Mouse (Mus musculus) adrenal gland, postnatal 0 days (tissue): Measurements from ENCODE around the gene Cep63. TPM values are rescaled to one million over a fixed set of nuclear protein-coding genes. Genes with fewer than 3 reads are reported as not detected.

Source experiments
- polyA plus RNA-seq: library from polyadenylated mRNA; unstranded; fragments of >200 nt; fragmentation: Nextera tagmentation; extraction: Ambion mirVana; gene quantifications from 2 replicates; pipeline ENCODE4 v1.2.1, GENCODE M21; 2015

Gene Cep63
- 32.5 and 39.4 TPM in 2 replicates for polyA plus RNA-seq

GRCm38 (mm10) chr9:102625983-102626838, at the start of gene Cep63, which contains the start of gene Anapc13:
Gene Cep63 (minus strand): TSS chr9:102626534.
Gene Anapc13 (plus strand): TSS chr9:102626296.

Other genes with a start within 250 kb of the Cep63 start
- gene Ky, start 120.8 kb downstream of the Cep63 start, polyA plus RNA-seq: 0.09 and 0.22 TPM in 2 replicates
- gene Anapc13, start 238 bp downstream of the Cep63 start, polyA plus RNA-seq: 226 and 293 TPM in 2 replicates
- gene Amotl2, start 90.1 kb upstream of the Cep63 start, polyA plus RNA-seq: 31.5 and 48.6 TPM in 2 replicates
- gene Ryk, start 208.4 kb upstream of the Cep63 start, polyA plus RNA-seq: 17.1 and 23.2 TPM in 2 replicates